ENCODE assay signal across 8 mouse cellular contexts in genomic region chr5:75574852-75575566, GRCm38 (mm10). TPM values are rescaled to one million over a fixed set of nuclear protein-coding genes. Genes with fewer than 3 reads are reported as not detected.
DNase-seq lines count a peak whose midpoint lies in the region; ATAC-seq and TF ChIP-seq lines count a peak whose summit lies in the region.

Kit (plus strand) TSS chr5:75574916.

- H3K36me3 ChIP-seq in forebrain, embryonic 11.5 days (ENCODE audit: control insufficient read depth, insufficient read depth, low read length) = no peaks in the 10 kb centered on the region
- no peaks in the 10 kb centered on the region for H3K36me3 ChIP-seq in heart, embryonic 16.5 days (ENCODE audit: control insufficient read depth, insufficient read depth)
- no peaks in the 10 kb centered on the region for H3K36me3 ChIP-seq in liver, embryonic 14.5 days (replicated peaks; ENCODE audit: control insufficient read depth, insufficient read depth, low read depth)
- no peaks in the 10 kb centered on the region for H3K36me3 ChIP-seq in neural tube, embryonic 13.5 days
- H3K36me3 ChIP-seq in testis, adult 2 months (ENCODE audit: control insufficient read depth, insufficient read depth, low read length) = no peaks in the 10 kb centered on the region

- peak within 1 kb of the TSS; percentile 73 for H3K9ac ChIP-seq in forebrain, embryonic 11.5 days (ENCODE audit: low read length)
- H3K9ac ChIP-seq in heart, embryonic 16.5 days (ENCODE audit: low read length) = peak within 1 kb of the TSS; percentile 64
- peak within 1 kb of the TSS; percentile 64 for H3K9ac ChIP-seq in liver, embryonic 14.5 days (replicated peaks)
- H3K9ac ChIP-seq in neural tube, embryonic 13.5 days = peak within 1 kb of the TSS; percentile 89

- peak; percentile 9 for DNase-seq in gastrocnemius, adult 18-20 months (ENCODE audit: low spot score)
- no peak for DNase-seq in gastrocnemius, adult 8-10 months (ENCODE audit: low spot score in 2 of 2)
- peak; percentile 95 for DNase-seq in forebrain, embryonic 11.5 days (ENCODE audit: low spot score)
- DNase-seq in kidney, postnatal 25 days = peak; percentile 74 to 77
- DNase-seq in liver, embryonic 14.5 days (ENCODE audit: low read depth in 3 of 3, low spot score in 3 of 3) = peak; percentile 46 to 55 (median 48)

- ATAC-seq in forebrain, embryonic 11.5 days (replicated peaks; ENCODE audit: low FRiP score) = peak; percentile 95
- peak; percentile 83 for ATAC-seq in heart, embryonic 16.5 days (replicated peaks; ENCODE audit: extremely low read depth, insufficient read depth, low FRiP score)
- ATAC-seq in liver, embryonic 14.5 days (ENCODE audit: insufficient read depth) = peak; percentile 79
- peak; percentile 94 for ATAC-seq in neural tube, embryonic 13.5 days (ENCODE audit: low read depth)

- TF ChIP-seq POLR2A in testis, adult 2 months (IDR thresholded peaks at IDR 0.05; ENCODE audit: control insufficient read depth, low read depth, low read length) = peak; percentile 62

- no peaks in the 10 kb centered on the region for H3K9me3 ChIP-seq in forebrain, embryonic 11.5 days (ENCODE audit: control insufficient read depth, low read length)
- H3K9me3 ChIP-seq in heart, embryonic 16.5 days (replicated peaks; ENCODE audit: control insufficient read depth, low read length) = no peaks in the 10 kb centered on the region
- H3K9me3 ChIP-seq in liver, embryonic 14.5 days (ENCODE audit: control insufficient read depth, low read length) = no peaks in the 10 kb centered on the region
- H3K9me3 ChIP-seq in neural tube, embryonic 13.5 days = no peaks in the 10 kb centered on the region

- no peak for TF ChIP-seq CTCF in liver, embryonic 14.5 days (IDR thresholded peaks at IDR 0.05; ENCODE audit: low read depth)
- TF ChIP-seq CTCF in testis, adult 2 months (IDR thresholded peaks at IDR 0.05; ENCODE audit: control insufficient read depth, insufficient read depth, insufficient replicate concordance, low read depth, low read length) = no peak

- peaks cover 8% of the 10 kb centered on the region for H3K4me1 ChIP-seq in forebrain, embryonic 11.5 days (replicated peaks; ENCODE audit: control insufficient read depth, insufficient read depth, low read length)
- H3K4me1 ChIP-seq in heart, embryonic 16.5 days (ENCODE audit: control insufficient read depth, insufficient read depth, low read length) = no peaks in the 10 kb centered on the region
- peaks cover 11 to 19% of the 10 kb centered on the region in 2 experiments for H3K4me1 ChIP-seq in liver, embryonic 14.5 days (replicated peaks; ENCODE audit: control insufficient read depth in 2 of 2, insufficient read depth in 2 of 2, low read length in 1 of 2)
- peaks cover 33% of the 10 kb centered on the region for H3K4me1 ChIP-seq in neural tube, embryonic 13.5 days (replicated peaks)
- peaks cover 19% of the 10 kb centered on the region for H3K4me1 ChIP-seq in testis, adult 2 months (ENCODE audit: control insufficient read depth, insufficient read depth, low read length)

- under 1% methylated on average over 65 of the region's 65 CpGs for WGBS in forebrain, embryonic 11.5 days
- WGBS in heart, embryonic 16.5 days = under 1% methylated on average over 65 of the region's 65 CpGs
- under 1% methylated on average over 63 of the region's 65 CpGs for WGBS in liver, embryonic 14.5 days (ENCODE audit: insufficient replicate concordance)
- under 1% methylated on average over 59 of the region's 65 CpGs for WGBS in neural tube, embryonic 13.5 days

- H3K27ac ChIP-seq in forebrain, embryonic 11.5 days (ENCODE audit: low read depth, low read length) = no peak within 1 kb of the TSS
- no peak within 1 kb of the TSS for H3K27ac ChIP-seq in heart, embryonic 16.5 days (ENCODE audit: low read length)
- H3K27ac ChIP-seq in liver, embryonic 14.5 days = no peak within 1 kb of the TSS
- H3K27ac ChIP-seq in neural tube, embryonic 13.5 days (replicated peaks) = peak within 1 kb of the TSS; percentile 88
- peak within 1 kb of the TSS; percentile 9; the same call in 1 of the 2 replicates for H3K27ac ChIP-seq in testis, adult 2 months (ENCODE audit: control insufficient read depth, insufficient read depth, low read depth, low read length)

- peak within 1 kb of the TSS; percentile 59 for H3K4me3 ChIP-seq in forebrain, embryonic 11.5 days (ENCODE audit: low read depth, low read length)
- peak within 1 kb of the TSS; percentile 74 for H3K4me3 ChIP-seq in heart, embryonic 16.5 days (ENCODE audit: low read length)
- peak within 1 kb of the TSS; percentile 59 to 68 for H3K4me3 ChIP-seq in liver, embryonic 14.5 days (ENCODE audit: insufficient read depth in 1 of 2, low read depth in 2 of 2, low read length in 2 of 2)
- peak within 1 kb of the TSS; percentile 76 for H3K4me3 ChIP-seq in neural tube, embryonic 13.5 days
- peak within 1 kb of the TSS; percentile 81 for H3K4me3 ChIP-seq in testis, adult 2 months (ENCODE audit: control insufficient read depth, low read depth, low read length)

- peaks cover 15% of the 10 kb centered on the region; the same call in 1 of the 2 replicates for H3K27me3 ChIP-seq in forebrain, embryonic 11.5 days (ENCODE audit: control insufficient read depth, insufficient read depth, low read length)
- peaks cover 12% of the 10 kb centered on the region for H3K27me3 ChIP-seq in heart, embryonic 16.5 days (ENCODE audit: control insufficient read depth, insufficient read depth, low read length)
- H3K27me3 ChIP-seq in liver, embryonic 14.5 days (ENCODE audit: control insufficient read depth, insufficient read depth, low read length) = peaks cover 3% of the 10 kb centered on the region; the same call in 1 of the 2 replicates
- no peaks in the 10 kb centered on the region; the same call in 1 of the 2 replicates for H3K27me3 ChIP-seq in neural tube, embryonic 13.5 days
- no peaks in the 10 kb centered on the region for H3K27me3 ChIP-seq in testis, adult 2 months (ENCODE audit: control insufficient read depth, insufficient read depth, low read length)

- no peak for TF ChIP-seq EP300 in liver, embryonic 14.5 days (IDR thresholded peaks at IDR 0.05; ENCODE audit: low read depth)

- peak within 1 kb of the TSS; percentile 99 for H3K4me2 ChIP-seq in forebrain, embryonic 11.5 days (ENCODE audit: low read depth, low read length, severe bottlenecking)
- H3K4me2 ChIP-seq in heart, embryonic 16.5 days (ENCODE audit: low read depth, low read length) = peak within 1 kb of the TSS; percentile 97
- peak within 1 kb of the TSS; percentile 85 for H3K4me2 ChIP-seq in liver, embryonic 14.5 days (ENCODE audit: low read depth)
- peak within 1 kb of the TSS; percentile 85 for H3K4me2 ChIP-seq in neural tube, embryonic 13.5 days

RNA-seq across cellular contexts. Expression of gene Kit, which starts in this region (rescaled TPM):
- total RNA-seq in gastrocnemius, adult 18-20 months (2021) = 1 to 10 TPM in 1 of 2 experiments, under 1 TPM in 1; 0.89 to 1.0 TPM
- 1 to 10 TPM in 2 of 4 experiments, under 1 TPM in 2; 0.31 to 2.1 (median 1.0) TPM for total RNA-seq in gastrocnemius, adult 8-10 months (2022)
- polyA plus RNA-seq in forebrain, embryonic 11.5 days (2014; fragmentation: Nextera tagmentation; extraction: Ambion mirVana) = 20.9 and 22.9 TPM in 2 replicates
- polyA plus RNA-seq in heart, embryonic 16.5 days (2015; fragmentation: Nextera tagmentation; extraction: Ambion mirVana) = 13.0 TPM in 2 replicates
- 9.1 and 11.0 TPM in 2 replicates for polyA plus RNA-seq in liver, embryonic 14.5 days (2012; rRNA removed)
- 12.4 and 13.4 TPM in 2 replicates for polyA plus RNA-seq in liver, embryonic 14.5 days (2014; fragmentation: Nextera tagmentation; extraction: Ambion mirVana)
- polyA plus RNA-seq in neural tube, embryonic 13.5 days (2015; fragmentation: Nextera tagmentation; extraction: Ambion mirVana) = 47.2 and 48.1 TPM in 2 replicates
- 8.9 and 13.8 TPM in 2 replicates for polyA plus RNA-seq in testis, adult 2 months (2012; rRNA removed)

Comparison
In these comparisons a context has a peak if more than half of its experiments do, and no peak if none do; other contexts are left out.
1. DNase-seq: peak in gastrocnemius, adult 18-20 months (single experiment), forebrain, embryonic 11.5 days (single experiment), kidney, postnatal 25 days (2 of 2) and liver, embryonic 14.5 days (3 of 3); none in gastrocnemius, adult 8-10 months (0 of 2).
2. H3K27ac ChIP-seq: peak in neural tube, embryonic 13.5 days (single experiment) and testis, adult 2 months (single experiment); none in forebrain, embryonic 11.5 days (single experiment), heart, embryonic 16.5 days (single experiment) and liver, embryonic 14.5 days (single experiment).
3. Peak in every context shown above with its lines, with median percentiles within 50 percentile points of each other: ATAC-seq, H3K4me2 ChIP-seq, H3K4me3 ChIP-seq and H3K9ac ChIP-seq.